Mouse (Mus musculus) embryonic fibroblast, embryonic 13.5 days (primary cell): Measurements from ENCODE around the gene Fuk.

Experiments used
- CTCF ChIP-seq: IDR thresholded peaks from 2 replicates; pipeline ENCODE4 v1.5.1; 2011; ENCODE audit warnings: mild to moderate bottlenecking, control low read depth, low read length, moderate library complexity, borderline replicate concordance; ENCODE audit not compliant: insufficient read depth
- POLR2A ChIP-seq: IDR thresholded peaks from 2 replicates; pipeline ENCODE4 v1.6.1; 2011; ENCODE audit warnings: low read depth, mild to moderate bottlenecking, control low read depth, low read length, moderate library complexity

DNA sequence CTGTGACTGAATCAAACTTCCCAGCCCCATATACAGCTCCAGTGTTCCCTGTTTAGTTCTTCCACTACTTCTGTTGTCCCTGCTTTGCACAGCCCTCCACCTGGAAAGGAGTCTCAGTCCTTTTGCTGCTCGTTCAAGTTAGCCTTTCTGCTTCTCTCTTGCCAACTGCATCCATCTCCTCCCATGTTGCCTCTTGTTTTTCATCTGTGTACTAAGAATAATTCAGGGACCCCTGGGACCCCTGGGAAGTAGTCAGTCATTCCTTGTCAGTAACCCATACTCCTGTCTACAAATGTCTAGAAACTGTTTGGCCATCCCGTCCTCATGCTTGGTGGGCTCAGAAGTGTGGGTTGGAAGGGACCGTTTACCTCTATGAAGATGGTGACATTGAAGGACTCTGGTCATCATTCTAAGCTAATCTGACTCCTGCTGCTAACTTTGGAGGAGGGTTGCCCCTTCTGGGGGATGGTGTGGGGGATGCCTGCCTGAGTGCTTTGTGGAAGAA lies 18.5 kb upstream of the Fuk start:
- TF ChIP-seq CTCF (no peak), POLR2A (no peak; the same call in 1 of the 2 replicates)
